Mouse (Mus musculus) ovary, postnatal 10 days (tissue): ENCODE data around the gene 1810030O07Rik.
A peak's percentile ranks its signal among the peaks of the same experiment; 100 is the strongest.
"Not testable (repeated sequence)": the region's sequence is repeated elsewhere in the genome, so short reads cannot be mapped to it uniquely, and the experiment has no call there.

Experiments used
- DNase-seq: peaks from one replicate; pipeline ENCODE4 v3.0.0; 2022; ENCODE audit warnings: low spot score

Gene 1810030O07Rik

GRCm38 (mm10) chrX:12673054-12673775 lies at the start of gene 1810030O07Rik:
Gene 1810030O07Rik (minus strand): TSS chrX:12673668.
- peak; percentile 59 for DNase-seq

GRCm38 (mm10) chrX:12716036-12716435 lies 42.6 kb upstream of the 1810030O07Rik start:
- no peak for DNase-seq

DNA sequence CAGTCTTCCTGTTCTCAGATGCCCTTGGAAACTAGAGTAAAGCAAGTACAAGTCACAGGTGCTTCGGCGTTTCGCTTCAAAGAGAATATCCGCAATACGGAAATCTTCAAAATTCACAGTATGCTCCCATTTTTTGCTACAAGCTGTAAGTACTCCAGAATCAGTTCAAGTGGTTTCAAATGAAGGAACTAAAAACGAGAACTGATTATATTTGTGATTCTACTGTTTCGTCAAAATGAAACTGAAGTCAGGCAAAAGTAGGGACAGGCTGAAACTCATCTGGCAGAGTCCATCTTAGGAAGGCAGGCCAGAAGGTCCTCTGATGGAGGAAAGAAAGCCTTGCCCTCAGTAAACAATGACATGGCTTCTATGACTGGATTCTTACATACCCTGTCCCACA lies 40.3 kb upstream of the 1810030O07Rik start:
- DNase-seq, result no peak

DNA sequence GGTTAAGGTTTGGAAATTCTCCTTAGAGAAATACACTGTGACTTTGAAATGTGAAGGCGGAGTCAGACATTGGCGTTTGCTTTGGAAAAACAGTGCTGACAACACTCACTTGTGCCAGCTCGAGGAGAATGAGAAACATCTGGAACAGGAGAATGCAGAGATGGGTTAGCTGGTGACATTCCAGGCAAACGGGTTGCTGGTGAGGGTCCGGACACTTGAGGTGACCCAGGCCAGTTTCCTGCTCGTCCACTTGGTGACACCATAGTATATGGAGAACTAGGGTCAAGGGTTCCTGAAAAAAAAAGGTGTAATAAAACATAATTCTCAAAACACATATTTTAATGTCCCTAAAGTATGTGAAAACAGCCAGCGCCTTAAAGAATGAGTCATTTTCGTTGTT lies 13.4 kb upstream of the 1810030O07Rik start:
- no peak for DNase-seq

DNA sequence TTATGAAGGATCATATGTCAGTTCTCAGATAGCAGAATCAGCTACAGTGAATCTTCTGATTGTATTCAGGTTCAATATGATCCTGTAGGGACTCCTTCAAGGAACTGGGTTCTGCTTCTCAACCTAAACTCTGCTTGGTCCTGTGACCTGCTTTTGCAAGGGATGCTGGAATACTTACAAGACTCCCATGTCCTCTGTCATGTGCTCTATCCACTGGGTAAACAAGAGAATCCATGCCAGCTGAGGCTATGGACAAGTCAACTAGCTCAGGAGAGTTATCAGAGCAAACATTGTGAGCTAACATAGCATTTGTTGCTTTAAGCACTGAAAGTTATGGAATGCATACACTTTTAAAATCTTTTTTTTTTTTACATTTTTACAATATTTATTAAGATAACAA lies 12.6 kb upstream of the 1810030O07Rik start:
- DNase-seq, result no peak

DNA sequence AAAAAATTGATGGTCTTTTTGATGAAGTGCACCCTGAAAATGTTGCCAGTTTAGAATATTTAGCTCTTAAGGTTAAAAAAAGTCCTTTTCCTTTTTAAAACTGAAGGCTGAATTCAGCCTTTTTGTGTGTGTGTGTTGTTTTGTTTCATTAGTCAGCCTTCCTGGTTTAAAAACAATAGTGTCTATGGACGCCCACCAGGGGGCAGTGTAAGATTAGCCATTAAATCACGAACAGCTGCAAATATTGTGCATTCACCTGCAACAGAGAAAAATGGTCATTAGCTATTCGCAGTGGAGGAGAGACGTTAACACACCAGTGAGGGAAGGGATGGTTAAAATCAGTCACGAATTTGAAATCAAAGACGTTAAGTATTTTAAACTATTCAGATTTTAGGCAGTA lies 3.9 kb upstream of the 1810030O07Rik start:
- peak; percentile 7 for DNase-seq

DNA sequence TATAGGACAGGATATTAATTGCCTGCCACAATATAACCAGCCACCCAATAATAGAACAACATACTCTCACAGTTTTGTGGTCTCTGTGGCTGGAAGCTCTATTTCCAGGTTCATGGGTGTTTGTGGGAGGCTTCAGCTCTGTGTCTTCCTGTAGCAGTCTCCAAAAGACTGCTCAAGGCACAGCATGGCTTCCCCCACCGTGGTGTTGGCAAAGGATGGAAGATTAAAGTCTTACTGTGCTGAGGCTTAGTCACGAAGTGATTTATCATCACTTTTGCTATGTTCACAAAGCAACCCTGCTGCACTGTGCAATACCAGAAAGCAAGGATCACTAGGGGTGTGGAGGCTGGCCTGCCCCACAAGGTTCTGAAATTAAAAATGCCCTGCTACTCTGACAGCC lies 19.6 kb downstream of the 1810030O07Rik start:
- DNase-seq, result no peak

DNA sequence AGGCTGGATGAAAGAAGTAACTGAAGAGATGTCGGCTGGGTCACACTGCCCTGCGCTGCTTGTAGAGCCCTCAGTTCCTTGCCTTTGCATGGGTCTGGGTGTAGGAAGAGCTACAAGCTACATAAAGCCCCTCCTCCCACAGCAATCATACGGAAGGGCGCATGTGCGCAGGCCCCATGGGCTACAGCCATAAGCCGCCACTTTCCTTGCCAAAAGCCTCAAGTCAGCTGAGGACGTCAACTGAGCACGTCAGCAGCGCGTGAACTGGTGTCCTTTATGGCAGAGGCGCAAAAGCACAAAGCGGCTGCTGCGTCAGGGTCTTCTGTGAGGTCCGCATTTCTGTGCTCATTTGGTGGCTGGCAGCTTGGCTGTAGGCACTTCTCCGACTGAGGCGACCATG lies 21.6 kb downstream of the 1810030O07Rik start:
- DNase-seq, result no peak

DNA sequence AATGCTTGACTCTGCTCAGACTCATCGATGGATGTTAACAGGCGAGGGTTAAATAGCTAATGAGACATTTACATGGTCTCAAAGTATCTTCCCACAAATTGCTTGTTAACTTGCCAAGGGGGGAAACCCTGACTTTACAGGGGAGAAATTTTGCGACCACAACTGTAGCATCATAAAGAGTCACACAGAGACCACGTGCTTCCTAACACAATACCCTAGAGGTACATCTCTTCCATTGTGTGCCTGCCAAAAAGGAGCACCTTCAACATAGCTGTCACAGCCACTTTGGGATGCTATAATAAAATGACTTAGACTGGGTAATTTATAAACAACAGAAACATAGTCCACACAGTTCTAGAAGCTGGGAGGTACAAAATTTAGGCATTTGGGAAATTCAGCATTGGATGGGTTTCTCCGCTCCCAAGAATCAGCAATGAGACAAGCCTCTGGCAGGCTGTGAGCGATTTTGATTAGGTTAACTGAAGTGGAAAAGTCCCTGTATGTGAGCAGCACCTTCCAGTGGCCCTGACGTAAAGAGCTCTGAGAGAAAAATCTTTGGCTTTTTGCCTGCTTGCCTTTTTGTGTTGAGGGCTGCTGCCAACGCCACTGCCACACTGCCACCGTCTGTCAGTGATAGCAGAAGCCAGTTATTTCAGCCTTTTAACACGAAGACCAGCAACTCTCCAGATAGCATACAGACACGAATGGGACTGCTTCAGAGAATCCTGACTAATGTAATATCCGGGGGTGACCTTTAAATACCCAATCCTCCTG lies 27.8 kb downstream of the 1810030O07Rik start:
- no peak for DNase-seq

DNA sequence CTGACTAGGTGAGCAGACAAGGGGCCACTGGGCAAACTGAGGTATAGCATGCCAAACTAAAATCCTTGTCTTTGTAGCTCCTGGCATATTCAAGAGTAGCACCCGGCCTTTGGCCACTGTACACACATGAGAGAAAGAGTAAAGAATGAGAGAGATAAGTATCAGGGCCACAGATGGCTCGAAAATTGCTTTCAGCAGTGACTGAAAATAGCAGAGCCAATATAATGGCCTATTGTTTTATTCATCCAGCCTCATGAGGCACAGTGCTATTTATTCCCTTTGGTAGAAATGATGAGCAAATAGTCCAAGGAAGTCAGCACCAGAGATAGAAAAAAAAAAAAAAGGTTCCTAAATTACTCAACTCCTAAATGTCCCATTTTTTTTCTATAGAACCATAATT lies 28.5 kb downstream of the 1810030O07Rik start:
- no peak for DNase-seq

GRCm38 (mm10) chrX:12625131-12625530 lies 48.3 kb downstream of the 1810030O07Rik start:
- no peak for DNase-seq

- not testable (repeated sequence) for DNase-seq
Measured at GRCm38 (mm10) chrX:12612360-12612759, 61.1 kb downstream of the 1810030O07Rik start.

GRCm38 (mm10) chrX:12611211-12611610 lies 62.3 kb downstream of the 1810030O07Rik start:
- no peak for DNase-seq

DNA sequence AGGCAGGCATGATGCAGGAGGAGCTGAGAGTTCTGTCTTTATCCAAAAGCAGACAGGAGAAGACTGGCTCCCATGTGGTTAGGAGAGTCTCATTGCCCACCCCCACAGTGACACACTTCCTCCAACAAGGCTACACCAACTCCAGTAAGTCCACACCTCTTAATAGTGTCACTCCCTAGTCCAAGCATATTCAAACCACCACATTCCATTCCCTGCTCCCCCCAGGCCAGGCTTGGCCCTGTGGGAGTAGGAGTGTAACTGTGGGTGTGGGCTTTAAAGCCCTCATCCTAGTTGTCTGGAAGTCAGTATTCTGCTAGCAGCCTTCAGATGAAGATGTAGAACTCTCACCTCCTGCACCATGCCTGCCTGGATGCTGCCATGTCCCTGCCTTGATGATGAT lies 62.9 kb downstream of the 1810030O07Rik start:
- not testable (repeated sequence) for DNase-seq
